ENCODE assay signal across 17 mouse cellular contexts in genomic region chr16:23284470-23285394, GRCm38 (mm10).
DNase-seq lines count a peak whose midpoint lies in the region; ATAC-seq and TF ChIP-seq lines count a peak whose summit lies in the region.
"Had no signal": no experiment of that assay in that cellular context is flagged by ENCODE, and none has a peak within 500 bp of the region (broad histone marks: within the 10 kb centered on the region; RNA-seq: fewer than 3 reads in every experiment).

No protein-coding gene starts in this region.

- peaks cover 49% of the 10 kb centered on the region for H3K27me3 ChIP-seq in megakaryocyte, embryonic 14.5 days (replicated peaks)
- H3K27me3 ChIP-seq: neural tube, embryonic 13.5 days had no signal

- H3K27ac ChIP-seq in gastrocnemius, adult 2 months: peak overlapping the region; percentile 64
- H3K27ac ChIP-seq: embryonic facial prominence, embryonic 10.5 days; hindbrain, postnatal 0 days; liver, embryonic 12.5 days; neural tube, embryonic 13.5 days had no signal

- no peaks in the 10 kb centered on the region for H3K36me3 ChIP-seq in megakaryocyte, embryonic 14.5 days (replicated peaks; ENCODE audit: low read length)
- H3K36me3 ChIP-seq: liver, embryonic 12.5 days; neural tube, embryonic 13.5 days had no signal

- DNase-seq in gastrocnemius, adult 2 months: no peak
- DNase-seq in gastrocnemius, adult 8-10 months (ENCODE audit: low spot score in 2 of 2): no peak
- peak; percentile 54 for DNase-seq in thymus, postnatal 14 days
- no peak for DNase-seq in urinary bladder, postnatal 25 days (ENCODE audit: low spot score)
- DNase-seq in cerebellum, postnatal 36 days: no peak
- DNase-seq: adrenal gland, adult 8-10 months; cerebellum, postnatal 10 days; kidney, adult 9 months; lung, postnatal 14 days; midbrain, embryonic 14.5 days had no signal

- no peak for TF ChIP-seq CTCF in gastrocnemius, adult 2 months (IDR thresholded peaks at IDR 0.05)

- ATAC-seq in megakaryocyte, adult 5-6 weeks (ENCODE audit: poor library complexity, severe bottlenecking): no peak
- ATAC-seq in granulocyte monocyte progenitor cell, adult 5-6 weeks (replicated peaks; ENCODE audit: poor library complexity, severe bottlenecking): peak; percentile 21
- ATAC-seq: hindbrain, postnatal 0 days; liver, embryonic 12.5 days had no signal

- H3K4me1 ChIP-seq in megakaryocyte, embryonic 14.5 days: peaks cover 35% of the 10 kb centered on the region

- peaks cover 7% of the 10 kb centered on the region for H3K9me3 ChIP-seq in megakaryocyte, embryonic 14.5 days
- H3K9me3 ChIP-seq: embryonic facial prominence, embryonic 10.5 days; liver, embryonic 12.5 days; neural tube, embryonic 13.5 days had no signal

- 0 out of 2 replicates have a peak overlapping the region, but pooled peaks have one; percentile 7 for H3K4me3 ChIP-seq in gastrocnemius, adult 2 months
- peak overlapping the region; percentile 59 for H3K4me3 ChIP-seq in megakaryocyte, embryonic 14.5 days (replicated peaks)
- H3K4me3 ChIP-seq: embryonic facial prominence, embryonic 10.5 days; liver, embryonic 12.5 days; neural tube, embryonic 13.5 days had no signal

- intact Hi-C loops in gastrocnemius, adult 2 months (cut with DNase I): no loop called here
